26 mouse cellular contexts compared by ENCODE assay signal in the genomic region with DNA sequence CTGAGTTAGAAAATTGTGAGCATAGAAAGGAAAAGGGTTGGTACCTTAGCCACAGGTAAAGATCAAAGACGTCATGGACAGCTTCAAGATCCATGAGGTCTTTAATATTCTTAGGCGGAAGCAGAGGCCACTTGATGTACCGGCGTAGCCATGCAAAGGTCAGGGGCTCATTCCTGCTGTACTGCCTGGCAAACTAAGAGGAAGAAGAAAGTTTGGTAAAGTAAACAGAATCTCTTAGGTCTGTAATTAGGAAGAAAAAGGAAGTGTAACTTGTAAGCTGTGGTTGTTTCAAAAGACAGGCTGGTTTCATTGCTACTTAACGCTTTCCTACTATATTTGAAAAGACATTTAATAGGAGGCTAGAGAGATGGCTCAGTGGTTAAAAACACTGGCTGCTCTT. TPM values are rescaled to one million over a fixed set of nuclear protein-coding genes. Genes with fewer than 3 reads are reported as not detected.
"Had no signal": no experiment of that assay in that cellular context is flagged by ENCODE, and none has a peak within 500 bp of the region (broad histone marks: within the 10 kb centered on the region; RNA-seq: fewer than 3 reads in every experiment).

No protein-coding gene starts in this region.

- H3K9me3 ChIP-seq: heart, embryonic 12.5 days; hindbrain, embryonic 10.5 days; hindbrain, embryonic 12.5 days; intestine, embryonic 15.5 days; limb, embryonic 13.5 days; limb, embryonic 15.5 days had no signal

- H3K27me3 ChIP-seq: heart, embryonic 12.5 days; hindbrain, embryonic 12.5 days; intestine, embryonic 15.5 days; limb, embryonic 13.5 days; limb, embryonic 15.5 days had no signal

- H3K4me3 ChIP-seq: gastrocnemius, adult 2 months; heart, adult 2 months; heart, embryonic 12.5 days; hindbrain, embryonic 10.5 days; hindbrain, embryonic 12.5 days; intestine, embryonic 15.5 days; limb, embryonic 13.5 days; limb, embryonic 15.5 days had no signal

- ATAC-seq: hindbrain, embryonic 16.5 days; inflammation-experienced regulatory T-cells, adult 6 months; intestine, embryonic 15.5 days; intestine, postnatal 0 days had no signal

- H3K4me2 ChIP-seq: heart, embryonic 12.5 days; hindbrain, embryonic 12.5 days; hindbrain, embryonic 14.5 days; intestine, embryonic 15.5 days; limb, embryonic 13.5 days; limb, embryonic 15.5 days had no signal

- H3K4me1 ChIP-seq: hindbrain, embryonic 10.5 days; hindbrain, embryonic 12.5 days had no signal

- H3K9ac ChIP-seq: heart, embryonic 12.5 days; hindbrain, embryonic 12.5 days; hindbrain, embryonic 14.5 days; intestine, embryonic 15.5 days; limb, embryonic 13.5 days; limb, embryonic 15.5 days had no signal

- DNase-seq: gastrocnemius, adult 2 months; gastrocnemius, postnatal 10 days; gastrocnemius, postnatal 25 days; heart, adult 11 months; heart, adult 2 months; heart, postnatal 10 days; heart, postnatal 4 days; kidney, adult 18-20 months; kidney, adult 8-10 months; kidney, postnatal 10 days; kidney, postnatal 36 days; layer of hippocampus, adult 9-11 months; layer of hippocampus, postnatal 36 days; left cerebral cortex, postnatal 4 days had no signal

- H3K27ac ChIP-seq: gastrocnemius, adult 2 months; heart, adult 2 months; hindbrain, embryonic 10.5 days; hindbrain, embryonic 12.5 days; hindbrain, embryonic 14.5 days; intestine, embryonic 15.5 days; limb, embryonic 13.5 days; limb, embryonic 15.5 days had no signal

RNA-seq across cellular contexts. Expression of a gene that starts 8.1 kb away (rescaled TPM):
- total RNA-seq: gastrocnemius, adult 2 months; heart, adult 2 months; heart, postnatal 10 days; heart, postnatal 25 days; heart, postnatal 4 days had no signal
- polyA plus RNA-seq: heart, adult 2 months; inflammation-experienced regulatory T-cells, adult 6 months; liver, adult 2 months had no signal

RNA-seq across cellular contexts. Expression of a gene that starts 18.9 kb away (rescaled TPM):
- total RNA-seq: gastrocnemius, postnatal 25 days had no signal
- polyA plus RNA-seq: inflammation-experienced regulatory T-cells, adult 6 months; liver, adult 2 months had no signal
